Mouse (Mus musculus) liver, embryonic 14.5 days (tissue): ENCODE data around the gene Cd6.

Experiments
- CTCF ChIP-seq: IDR thresholded peaks from 2 replicates; pipeline ENCODE4 v1.5.1; 2016; ENCODE audit warnings: antibody characterized with exemption, low read depth, control low read depth
- EP300 ChIP-seq: IDR thresholded peaks from 2 replicates; pipeline ENCODE4 v1.6.1; 2016; ENCODE audit warnings: antibody characterized with exemption, low read depth

DNA sequence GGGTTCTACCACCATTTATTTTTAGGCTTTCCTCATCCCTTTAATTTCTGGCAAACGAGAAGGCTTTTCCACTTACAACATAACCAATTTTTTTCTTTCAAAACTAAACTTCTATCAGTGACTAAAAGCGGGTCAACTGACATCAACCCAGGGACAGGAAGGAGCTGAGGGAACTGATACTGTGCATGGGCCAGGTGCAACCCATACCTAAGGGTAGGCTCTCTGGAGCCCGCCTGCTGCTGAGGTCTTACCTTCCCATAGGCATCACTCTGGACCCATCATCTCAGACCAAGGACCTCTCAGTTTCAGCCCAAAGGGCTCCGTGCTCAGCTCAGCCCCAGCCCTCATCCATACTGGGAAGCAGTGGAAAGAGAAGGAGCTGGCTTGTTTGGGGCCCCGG, 1.5 kb downstream of the Cd6 start:
- TF ChIP-seq CTCF (no peak), EP300 (no peak)
